Mouse (Mus musculus) heart, postnatal 25 days (tissue): ENCODE results near the gene Epb42. TPM values are rescaled to one million over a fixed set of nuclear protein-coding genes. Genes with fewer than 3 reads are reported as not detected.
"Not testable (repeated sequence)": the region's sequence is repeated elsewhere in the genome, so short reads cannot be mapped to it uniquely, and the experiment has no call there.

ENCODE experiments used
- DNase-seq: peaks from one replicate; pipeline ENCODE4 v3.0.0; 2022; ENCODE audit warnings: low spot score
- intact Hi-C: fragments of 180-260 bp; cut with DNase I; formaldehyde crosslinking; loops from one replicate; pipeline ENCODE4 v1.15.1; 2025
- total RNA-seq, 2 experiments: library from RNA; stranded (reverse); gene quantifications; 2 replicates each; pipeline ENCODE4 v1.2.3; 2021

The Epb42 gene
- total RNA-seq, 2 experiments from 2014 or later = 0.21 to 0.95 TPM

DNA sequence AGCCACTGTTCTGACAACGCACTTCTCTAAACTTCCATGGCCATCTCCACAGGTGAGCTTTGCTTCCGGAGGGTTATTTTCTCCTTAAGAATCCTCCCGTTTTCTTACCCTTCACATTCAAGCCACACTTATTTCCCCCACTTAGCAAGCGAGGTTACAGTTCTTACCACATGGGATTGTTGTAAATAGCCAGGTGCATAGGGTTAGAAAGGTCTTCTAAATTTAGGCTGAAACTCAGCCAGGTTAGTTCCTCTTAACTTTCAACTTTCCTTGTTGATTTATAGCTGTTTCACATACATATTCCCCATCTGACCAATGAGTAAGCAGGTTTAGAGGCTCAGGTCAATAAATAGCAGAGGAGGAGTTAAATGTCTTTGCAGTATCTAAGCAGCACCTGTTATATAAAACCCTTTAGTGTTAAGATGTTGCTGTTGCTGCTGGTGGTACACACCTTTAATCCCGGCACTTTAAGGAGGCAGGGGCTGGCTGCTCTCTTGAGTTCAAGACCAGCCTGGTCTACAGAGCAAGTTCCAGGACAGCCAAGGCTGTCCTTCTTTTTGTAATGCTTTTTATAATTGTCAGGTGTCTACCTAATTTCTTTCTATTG lies 27.7 kb downstream of the Epb42 start:
- no peak for DNase-seq
- intact Hi-C loops = no loop called here

DNA sequence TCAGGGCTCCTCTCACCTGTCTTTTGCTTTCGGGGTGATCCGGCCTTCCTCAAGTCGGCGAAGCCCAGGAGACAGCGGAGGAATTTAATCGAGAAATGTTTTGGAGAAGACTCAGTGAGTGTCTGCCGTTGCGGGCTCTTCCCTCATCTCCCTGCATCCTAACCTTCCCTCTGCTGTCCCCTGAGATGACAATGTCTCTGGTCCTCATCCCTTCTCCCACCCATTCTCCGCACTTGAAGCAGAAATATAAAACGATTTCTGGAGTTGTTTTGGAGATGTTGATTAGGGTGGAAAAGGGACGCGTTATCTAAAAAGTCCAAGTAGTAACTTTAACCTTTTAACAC lies 28.2 kb downstream of the Epb42 start:
- intact Hi-C loops = no loop called here
- DNase-seq = no peak

DNA sequence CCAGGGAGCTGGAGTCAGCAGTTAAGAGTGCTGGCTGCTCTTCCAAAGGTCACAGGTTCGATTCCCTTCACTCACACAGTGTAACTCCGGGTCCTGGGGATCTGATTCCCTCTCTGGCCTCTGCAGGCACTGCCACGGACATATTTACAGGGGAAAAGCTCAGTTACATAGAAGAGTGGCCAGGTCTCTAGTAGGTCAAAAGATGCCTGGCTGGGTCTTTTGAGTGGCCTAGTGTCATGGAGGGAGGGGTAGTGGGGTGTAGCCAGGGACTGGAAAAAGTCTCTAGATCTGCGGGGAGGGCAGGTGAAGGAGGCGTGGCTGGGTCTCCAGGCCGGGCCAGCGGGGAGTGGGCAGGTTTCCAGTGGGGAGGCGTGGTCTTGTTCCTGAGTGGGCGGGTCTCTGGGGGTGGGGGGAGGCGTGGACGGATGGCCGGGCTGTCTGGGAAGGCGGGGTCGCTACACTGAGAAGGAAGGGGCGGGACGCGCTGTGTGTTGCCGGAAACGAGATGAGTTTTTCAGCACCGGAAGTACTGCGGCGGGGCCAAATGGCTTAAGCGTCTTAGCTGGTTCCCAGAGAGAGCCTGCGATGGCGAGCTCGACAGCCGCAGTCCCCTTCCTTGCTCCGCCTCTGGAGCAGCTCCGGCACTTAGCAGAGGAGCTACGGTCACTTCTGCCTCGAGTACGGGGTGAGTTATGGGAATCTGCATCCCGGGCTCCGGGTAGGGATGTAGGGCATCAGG lies 28.8 kb downstream of the Epb42 start, which contains the start of gene Ccndbp1:
Gene Ccndbp1, plus strand, starts transcription at position 479 of the 739 bp plus-strand sequence.
- intact Hi-C loops = no loop called here
- peak; percentile 83 for DNase-seq

DNA sequence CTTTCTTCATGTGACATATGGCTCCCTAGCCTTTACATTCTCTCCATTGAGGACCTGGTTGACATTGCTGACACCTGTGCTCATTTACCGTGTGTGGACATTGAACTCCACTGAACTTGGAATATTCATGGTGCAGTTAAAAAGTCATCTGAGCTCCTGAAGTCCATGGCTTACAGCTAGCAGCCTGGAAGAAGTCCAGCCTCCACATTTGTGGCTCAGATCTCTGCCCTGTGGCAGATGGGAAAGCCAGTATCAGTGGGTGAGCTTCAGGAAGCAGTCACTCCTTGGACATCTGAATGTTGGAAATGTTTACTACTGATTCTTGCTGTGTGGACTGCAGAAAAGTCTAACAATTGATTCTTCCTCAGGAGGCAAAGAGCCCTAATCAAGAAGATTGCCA lies 29.9 kb downstream of the Epb42 start:
- DNase-seq = no peak
- intact Hi-C loops = no loop called here

GRCm38 (mm10) chr2:121004018-121004811 lies 32.7 kb downstream of the Epb42 start:
- DNase-seq = no peak
- intact Hi-C loops = no loop called here

DNA sequence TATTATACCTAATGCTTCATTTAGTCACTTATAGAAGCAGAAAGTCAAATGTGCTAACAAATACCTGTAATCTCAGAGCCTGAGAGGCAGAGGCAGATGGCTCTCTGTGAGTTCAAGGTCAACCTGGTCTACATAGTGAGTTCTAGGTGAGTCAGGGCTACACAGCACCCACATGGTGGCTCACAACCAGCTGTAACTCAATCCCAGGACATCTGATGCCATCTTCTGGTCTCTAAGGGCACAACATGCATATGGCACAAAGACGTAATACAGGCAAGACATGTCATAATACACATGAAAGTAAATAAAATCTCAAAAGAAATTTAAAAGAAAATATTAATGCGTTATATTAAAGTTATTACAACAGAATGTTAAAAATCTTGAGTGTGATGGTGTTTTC lies 33.3 kb downstream of the Epb42 start:
- DNase-seq = no peak
- intact Hi-C loops = no loop called here

DNA sequence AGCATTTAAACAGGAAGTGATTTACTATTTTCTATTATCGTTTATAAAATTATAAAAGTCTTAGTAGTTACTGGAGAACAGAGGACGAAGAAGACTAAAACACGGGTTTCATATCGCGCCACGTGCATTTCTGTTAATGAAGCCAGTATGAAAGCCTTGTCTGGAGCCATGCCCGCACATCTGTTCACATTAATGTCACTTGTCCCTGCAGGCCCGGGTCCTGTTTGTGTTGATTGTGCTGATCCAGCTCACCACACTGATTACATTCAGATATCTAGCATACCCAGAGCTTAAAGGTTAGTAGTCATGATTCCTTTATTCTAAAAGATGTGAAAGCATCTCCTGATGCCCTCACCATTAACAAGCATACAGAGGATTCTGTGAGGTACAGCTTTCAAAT lies 38.0 kb downstream of the Epb42 start:
- intact Hi-C loops = no loop called here
- no peak for DNase-seq

- DNase-seq, intact Hi-C loops: not testable (repeated sequence)
Measured at GRCm38 (mm10) chr2:120996607-120997006, 40.3 kb downstream of the Epb42 start.

DNA sequence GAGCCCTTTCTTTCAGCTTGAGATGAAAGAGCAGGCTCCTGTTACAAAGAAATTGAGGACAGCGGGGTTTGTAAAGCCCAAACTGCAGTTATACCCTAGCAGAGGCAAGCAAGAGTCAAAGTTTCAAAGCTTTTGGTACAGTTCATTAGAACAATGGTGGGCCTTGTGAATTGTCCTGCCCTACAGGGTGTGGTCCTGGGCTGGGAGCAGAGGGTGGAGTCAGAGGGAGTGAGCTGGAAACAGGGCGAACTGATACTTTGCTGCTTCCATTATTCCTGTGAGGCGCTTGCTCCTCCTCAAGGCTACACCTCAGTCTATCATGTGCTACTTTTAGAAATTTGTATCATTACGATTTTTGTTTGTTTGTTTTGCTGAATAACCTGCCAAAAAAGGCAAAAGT lies 45.7 kb downstream of the Epb42 start:
- intact Hi-C loops = no loop called here
- DNase-seq = no peak

DNA sequence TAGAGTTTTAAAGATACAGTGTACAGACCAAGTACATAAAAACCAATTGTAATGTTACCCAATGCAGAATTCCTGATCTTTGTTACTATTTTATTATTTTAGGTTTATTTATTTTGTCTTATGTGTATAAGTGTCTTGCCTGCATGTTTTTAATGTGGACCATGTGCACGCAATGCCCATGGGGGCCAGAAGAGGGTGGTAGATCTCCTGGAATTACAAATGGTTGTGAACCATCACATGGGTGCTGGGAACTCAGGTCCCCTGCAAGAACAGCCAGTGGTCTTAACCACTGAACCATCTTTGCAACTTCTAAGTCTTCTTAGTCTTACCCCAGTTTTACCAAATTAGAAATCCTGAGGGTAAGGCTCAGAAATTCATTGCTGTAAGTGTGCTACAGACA lies 51.6 kb downstream of the Epb42 start:
- no peak for DNase-seq
- intact Hi-C loops = loop anchor here (10.0 kb wide), 1 partner anchor 120 kb away; the partner anchor contains the start of gene Tgm7

DNA sequence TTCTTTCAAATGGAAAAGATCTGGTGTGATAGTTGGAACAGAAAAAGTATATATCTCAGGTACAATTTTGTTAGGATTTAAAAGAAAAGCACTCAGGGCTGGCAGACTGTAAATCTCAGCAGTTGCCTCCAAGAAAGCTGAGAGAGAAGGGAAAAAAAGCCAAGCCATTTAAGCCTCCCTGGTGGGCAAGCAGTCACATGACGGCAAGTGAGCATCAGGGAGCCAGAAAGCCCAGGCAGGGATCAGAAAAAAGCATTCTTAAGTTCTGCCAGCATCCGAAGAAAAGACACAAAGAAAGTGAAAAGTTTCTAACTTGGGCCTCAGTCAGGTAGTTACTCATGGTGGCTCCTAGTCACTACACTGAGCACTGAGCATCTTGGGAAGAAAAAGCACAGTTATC lies 53.3 kb downstream of the Epb42 start:
- intact Hi-C loops = loop anchor here (10.0 kb wide), 1 partner anchor 121 kb away; the partner anchor contains the start of gene Tgm7
- DNase-seq = no peak

DNA sequence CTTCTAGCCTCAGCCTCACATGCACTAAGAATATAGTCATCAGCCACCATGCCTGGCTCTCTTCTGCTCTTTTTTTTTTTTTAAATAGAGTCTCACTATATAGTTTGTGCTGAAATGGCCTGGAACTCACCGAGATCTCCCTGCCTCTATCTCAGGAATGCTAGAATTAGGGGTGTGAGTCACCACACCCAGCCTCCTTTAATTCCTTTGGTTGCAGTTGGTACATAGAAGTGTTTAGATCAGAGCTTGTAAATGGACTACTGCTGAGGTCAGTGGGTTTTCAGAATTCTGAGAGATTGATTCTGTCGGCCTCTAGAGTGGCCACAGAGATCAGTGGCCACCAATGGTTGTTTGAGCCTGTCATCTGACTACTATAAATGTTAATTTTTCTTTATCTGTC lies 56.0 kb downstream of the Epb42 start:
- no peak for DNase-seq
- intact Hi-C loops = loop anchor here (10.0 kb wide), 1 partner anchor 124 kb away; the partner anchor contains the start of gene Tgm7

DNA sequence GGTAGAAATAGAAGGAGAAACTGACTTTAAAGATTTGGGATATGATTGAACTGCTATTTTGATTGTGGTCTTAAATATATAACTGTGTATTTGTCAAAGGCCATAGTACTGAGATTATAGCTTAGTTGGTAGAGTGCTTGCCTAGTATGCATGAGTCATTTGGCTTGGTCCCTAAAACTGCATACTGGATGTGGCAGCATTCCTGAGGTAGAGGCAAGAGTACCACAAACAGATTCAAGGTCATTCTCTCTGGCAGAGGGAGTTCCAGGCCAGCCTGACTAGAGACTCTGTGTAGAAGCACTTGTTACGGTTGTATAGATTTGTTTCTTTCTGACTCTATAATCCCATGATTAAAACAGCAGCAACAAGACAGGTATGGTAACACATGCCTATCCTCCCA lies 57.1 kb downstream of the Epb42 start:
- intact Hi-C loops = loop anchor here (10.0 kb wide), 1 partner anchor 125 kb away; the partner anchor contains the start of gene Tgm7
- DNase-seq = no peak

- intact Hi-C loops = no loop called here
- DNase-seq = no peak
Measured at GRCm38 (mm10) chr2:120978693-120979037, 58.2 kb downstream of the Epb42 start.

GRCm38 (mm10) chr2:120977926-120978692 lies 58.8 kb downstream of the Epb42 start:
- intact Hi-C loops = no loop called here
- DNase-seq = no peak

- intact Hi-C loops = no loop called here
- DNase-seq = peak; percentile 49
Measured at GRCm38 (mm10) chr2:120976990-120977925, 59.6 kb downstream of the Epb42 start, which contains the start of gene Tmem62. Tmem62 (plus strand) TSS chr2:120977017.

DNA sequence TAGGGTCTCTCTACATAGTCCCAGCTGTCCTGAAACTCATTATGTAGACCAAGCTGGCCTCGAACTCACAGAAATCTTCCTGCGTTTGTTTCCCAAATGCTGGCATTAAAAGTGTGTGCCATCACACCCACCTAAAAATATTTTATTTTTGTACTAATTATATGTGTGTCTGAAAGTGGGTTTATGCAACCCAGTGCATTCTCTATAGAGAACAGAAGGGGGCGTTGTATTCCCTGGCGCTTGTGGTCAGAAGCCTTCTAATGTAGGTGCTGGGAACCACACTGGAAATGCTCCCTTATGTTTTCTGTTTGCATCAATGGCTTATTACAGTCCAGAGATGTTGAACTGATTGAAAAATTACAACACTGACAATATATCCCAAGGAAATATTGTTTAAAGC lies 60.6 kb downstream of the Epb42 start:
- intact Hi-C loops = no loop called here

DNA sequence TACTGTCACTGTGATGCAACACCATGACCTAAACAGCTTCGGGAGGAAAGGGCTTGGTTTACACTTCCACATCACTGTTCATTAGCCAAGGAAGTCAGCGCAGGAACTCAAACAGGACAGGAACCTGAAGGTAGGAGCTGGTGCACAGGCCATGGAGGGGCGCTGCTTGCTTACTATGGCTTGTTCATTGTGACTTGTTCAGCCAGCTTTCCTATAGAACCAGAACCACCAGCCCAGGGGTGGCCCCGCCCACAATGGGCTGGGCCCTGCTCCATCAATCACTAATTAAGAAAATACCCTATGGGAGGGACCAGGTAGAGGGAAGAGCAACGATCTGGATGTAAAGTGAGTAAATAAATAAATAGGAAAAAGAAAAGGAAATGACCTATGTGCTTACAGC lies 63.9 kb downstream of the Epb42 start:
- intact Hi-C loops = no loop called here
- DNase-seq = no peak

More for the DNA sequence above, 60.6 kb downstream of the Epb42 start:
- DNase-seq = no peak

GRCm38 (mm10) chr2:120972257-120972656 lies 64.6 kb downstream of the Epb42 start:
- intact Hi-C loops, DNase-seq: not testable (repeated sequence)
